Mouse (Mus musculus): Measurements from ENCODE around the gene Gng12. TPM values are rescaled to one million over a fixed set of nuclear protein-coding genes. Genes with fewer than 3 reads are reported as not detected.
"Not testable (repeated sequence)": the region's sequence is repeated elsewhere in the genome, so short reads cannot be mapped to it uniquely, and the experiment has no call there.

Gene Gng12
- 10 to 100 TPM; 26.0 to 27.1 TPM for total RNA-seq (2021)
- long read RNA-seq, experiment 1, full-length matches to known transcripts: 23 of 27 reads
- long read RNA-seq, experiment 1, partial matches to known transcripts: 1 of 27 reads
- long read RNA-seq, experiment 1, other reads (novel, unspliced or antisense): 3 of 27 reads
- long read RNA-seq, experiment 2, full-length matches to known transcripts: 19 of 22 reads
- long read RNA-seq, experiment 2, partial matches to known transcripts: 0 of 22 reads
- long read RNA-seq, experiment 2, other reads (novel, unspliced or antisense): 3 of 22 reads

GRCm38 (mm10) chr6:66896119-66896920, at the start of gene Gng12:
Gene Gng12 (plus strand): TSS chr6:66896397.
- DNase-seq: peak; percentile 87
- intact Hi-C loops (cut with DNase I): loop anchor here (2.0 to 10.0 kb wide), 2 partner anchors 62 to 262 kb away; no protein-coding TSS in a partner anchor

- no peak for DNase-seq
- intact Hi-C loops (cut with DNase I): no loop called here
These were observed 47.3 kb upstream of the Gng12 start for GRCm38 (mm10) chr6:66848936-66849335.

- no peak for DNase-seq
- intact Hi-C loops (cut with DNase I): no loop called here
These were observed 40.0 kb upstream of the Gng12 start for GRCm38 (mm10) chr6:66856236-66856635.

- intact Hi-C loops (cut with DNase I): no loop called here
- DNase-seq: no peak
These were observed 37.8 kb upstream of the Gng12 start for GRCm38 (mm10) chr6:66858356-66858755.

- DNase-seq: no peak
- intact Hi-C loops (cut with DNase I): no loop called here
These were observed 36.8 kb upstream of the Gng12 start for GRCm38 (mm10) chr6:66859391-66859790.

GRCm38 (mm10) chr6:66864463-66864862, 31.7 kb upstream of the Gng12 start:
- no peak for DNase-seq
- intact Hi-C loops (cut with DNase I): no loop called here

GRCm38 (mm10) chr6:66866295-66866694, 29.9 kb upstream of the Gng12 start:
- intact Hi-C loops (cut with DNase I): no loop called here
- no peak for DNase-seq

- DNase-seq; intact Hi-C loops (cut with DNase I): not testable (repeated sequence)
These were observed 19.1 kb upstream of the Gng12 start for GRCm38 (mm10) chr6:66877048-66877447.

- intact Hi-C loops (cut with DNase I): loop anchor here (10.0 kb wide), 1 partner anchor 56 kb away; no protein-coding TSS in a partner anchor
These were observed 5.6 kb upstream of the Gng12 start for GRCm38 (mm10) chr6:66890349-66891158.

GRCm38 (mm10) chr6:66893950-66894349, 2.2 kb upstream of the Gng12 start:
- intact Hi-C loops (cut with DNase I): loop anchor here (10.0 kb wide), 1 partner anchor 59 kb away; no protein-coding TSS in a partner anchor
- no peak for DNase-seq

More at GRCm38 (mm10) chr6:66890349-66891158, 5.6 kb upstream of the Gng12 start:
- no peak for DNase-seq

- intact Hi-C loops (cut with DNase I): loop anchor here (10.0 kb wide), 1 partner anchor 60 kb away; no protein-coding TSS in a partner anchor
- DNase-seq: no peak
These were observed 1.2 kb upstream of the Gng12 start for GRCm38 (mm10) chr6:66894999-66895398.

GRCm38 (mm10) chr6:66896921-66897645, 886 bp downstream of the Gng12 start:
- DNase-seq: peak; percentile 6 to 38
- intact Hi-C loops (cut with DNase I): loop anchor here (2.0 to 10.0 kb wide), 2 partner anchors 62 to 262 kb away; no protein-coding TSS in a partner anchor

GRCm38 (mm10) chr6:66897994-66898393, 1.8 kb downstream of the Gng12 start:
- intact Hi-C loops (cut with DNase I): loop anchor here (2.0 to 10.0 kb wide), 2 partner anchors 63 to 261 kb away; no protein-coding TSS in a partner anchor
- no peak for DNase-seq

- intact Hi-C loops (cut with DNase I): no loop called here
- DNase-seq: no peak
These were observed 5.7 kb downstream of the Gng12 start for GRCm38 (mm10) chr6:66901926-66902325.

- intact Hi-C loops (cut with DNase I): no loop called here
- DNase-seq: no peak
These were observed 7.0 kb downstream of the Gng12 start for GRCm38 (mm10) chr6:66903206-66903605.

- no peak for DNase-seq
- intact Hi-C loops (cut with DNase I): no loop called here
These were observed 7.5 kb downstream of the Gng12 start for GRCm38 (mm10) chr6:66903720-66904119.

GRCm38 (mm10) chr6:66906244-66906643, 10.0 kb downstream of the Gng12 start:
- intact Hi-C loops (cut with DNase I): no loop called here
- no peak for DNase-seq

GRCm38 (mm10) chr6:66908327-66908973, 12.3 kb downstream of the Gng12 start:
- intact Hi-C loops (cut with DNase I): no loop called here
- no peak for DNase-seq
